Comparison of ENCODE assay signal across 21 mouse cellular contexts in genomic region chr3:89814051-89814450, GRCm38 (mm10). TPM values are rescaled to one million over a fixed set of nuclear protein-coding genes. Genes with fewer than 3 reads are reported as not detected.
"Had no signal": no experiment of that assay in that cellular context is flagged by ENCODE, and none has a peak within 500 bp of the region (broad histone marks: within the 10 kb centered on the region; RNA-seq: fewer than 3 reads in every experiment).

No protein-coding gene starts in this region.

- H3K4me1 ChIP-seq: midbrain, embryonic 12.5 days; midbrain, embryonic 15.5 days; neural tube, embryonic 13.5 days; stomach, embryonic 15.5 days had no signal

- H3K4me3 ChIP-seq: layer of hippocampus, adult 2 months; left cerebral cortex, adult 2 months; liver, embryonic 13.5 days; lung, embryonic 15.5 days; midbrain, embryonic 12.5 days; midbrain, embryonic 15.5 days; neural tube, embryonic 13.5 days; stomach, embryonic 15.5 days had no signal

- DNase-seq: kidney, adult 2 months; kidney, postnatal 25 days; layer of hippocampus, adult 9-11 months; liver, embryonic 13.5 days; lung, adult 18-20 months; lung, postnatal 10 days; lung, postnatal 4 days; retina, postnatal 1 day; right cerebral cortex, postnatal 25 days; spleen, adult 18-20 months; thymus, adult 18-20 months; thymus, postnatal 36 days had no signal

- H3K27ac ChIP-seq: kidney, postnatal 0 days; layer of hippocampus, adult 2 months; left cerebral cortex, adult 2 months; liver, embryonic 13.5 days; lung, embryonic 15.5 days; midbrain, embryonic 12.5 days; midbrain, embryonic 15.5 days; neural tube, embryonic 13.5 days; stomach, embryonic 15.5 days had no signal

- H3K4me2 ChIP-seq: liver, embryonic 13.5 days; lung, embryonic 15.5 days; midbrain, embryonic 12.5 days; midbrain, embryonic 15.5 days; neural tube, embryonic 13.5 days; stomach, embryonic 15.5 days had no signal

- H3K9me3 ChIP-seq: liver, embryonic 13.5 days; lung, embryonic 15.5 days; midbrain, embryonic 15.5 days; stomach, embryonic 15.5 days had no signal

- H3K36me3 ChIP-seq: liver, embryonic 13.5 days; lung, embryonic 15.5 days; midbrain, embryonic 12.5 days; midbrain, embryonic 15.5 days; neural tube, embryonic 13.5 days; stomach, embryonic 15.5 days had no signal

- H3K9ac ChIP-seq: liver, embryonic 13.5 days; lung, embryonic 15.5 days; midbrain, embryonic 12.5 days; midbrain, embryonic 15.5 days; neural tube, embryonic 13.5 days; stomach, embryonic 15.5 days had no signal

- ATAC-seq: midbrain, embryonic 15.5 days had no signal

- H3K27me3 ChIP-seq: lung, embryonic 15.5 days; midbrain, embryonic 12.5 days; midbrain, embryonic 15.5 days; neural tube, embryonic 13.5 days; stomach, embryonic 15.5 days had no signal

RNA-seq across cellular contexts. Expression of gene She, which starts 17.1 kb away (rescaled TPM):
- total RNA-seq: megakaryocyte, adult 5-6 weeks had no signal
